Mouse (Mus musculus): ENCODE data around the gene Sclt1. TPM values are rescaled to one million over a fixed set of nuclear protein-coding genes. Genes with fewer than 3 reads are reported as not detected.

The Sclt1 gene
- polyA plus RNA-seq, 1 experiment from 2014 or later, result 17.5 TPM

GRCm38 (mm10) chr3:41674778-41675177 lies 67.5 kb downstream of the Sclt1 start:
- no peak for ATAC-seq (ENCODE audit: insufficient number of reproducible peaks, low FRiP score, low TSS enrichment, low read depth)
- H3K4me2 ChIP-seq, result no peak overlapping the region

GRCm38 (mm10) chr3:41655642-41656041 lies 86.7 kb downstream of the Sclt1 start:
- no peaks in the 10 kb centered on the region for H3K4me1 ChIP-seq
- H3K9ac ChIP-seq, result no peak overlapping the region
- WGBS, result 87% methylated on average over 1 of the region's 1 CpGs
- H3K36me3 ChIP-seq, result peaks cover 14% of the 10 kb centered on the region
- no peaks in the 10 kb centered on the region for H3K27me3 ChIP-seq
- H3K4me3 ChIP-seq, result no peak overlapping the region
- H3K9me3 ChIP-seq, result no peaks in the 10 kb centered on the region
- H3K4me2 ChIP-seq, result no peak overlapping the region
- no peak for ATAC-seq (ENCODE audit: insufficient number of reproducible peaks, low FRiP score, low TSS enrichment, low read depth)
- no peak overlapping the region for H3K27ac ChIP-seq

More at GRCm38 (mm10) chr3:41674778-41675177, 67.5 kb downstream of the Sclt1 start:
- H3K9ac ChIP-seq, result no peak overlapping the region
- H3K27me3 ChIP-seq, result no peaks in the 10 kb centered on the region
- no peaks in the 10 kb centered on the region for H3K4me1 ChIP-seq
- H3K27ac ChIP-seq, result no peak overlapping the region
- H3K36me3 ChIP-seq, result peaks cover 12% of the 10 kb centered on the region; the same call in 1 of the 2 replicates
- H3K9me3 ChIP-seq, result no peaks in the 10 kb centered on the region
- no peak overlapping the region for H3K4me3 ChIP-seq

- Histone ChIP-seq H3K4me1 (no peaks in the 10 kb centered on the region), H3K27ac (no peak overlapping the region), H3K9me3 (no peaks in the 10 kb centered on the region), H3K4me3 (no peak overlapping the region), H3K36me3 (0 out of 2 replicates have a peak, but pooled peaks cover 4% of the 10 kb centered on the region), H3K27me3 (no peaks in the 10 kb centered on the region), H3K4me2 (no peak overlapping the region), H3K9ac (no peak overlapping the region)
- ATAC-seq (ENCODE audit: insufficient number of reproducible peaks, low FRiP score, low TSS enrichment, low read depth), result no peak
- WGBS, result 83% methylated on average over 7 of the region's 7 CpGs
Measured at GRCm38 (mm10) chr3:41620971-41621370, 121.3 kb downstream of the Sclt1 start.

GRCm38 (mm10) chr3:41618488-41618887 lies 123.8 kb downstream of the Sclt1 start:
- no peak for ATAC-seq (ENCODE audit: insufficient number of reproducible peaks, low FRiP score, low TSS enrichment, low read depth)
- H3K4me3 ChIP-seq, result no peak overlapping the region
- no peak overlapping the region for H3K9ac ChIP-seq
- H3K4me1 ChIP-seq, result no peaks in the 10 kb centered on the region
- H3K36me3 ChIP-seq, result peaks cover 15% of the 10 kb centered on the region
- no peak overlapping the region for H3K4me2 ChIP-seq
- no peaks in the 10 kb centered on the region for H3K27me3 ChIP-seq
- H3K27ac ChIP-seq, result no peak overlapping the region
- H3K9me3 ChIP-seq, result no peaks in the 10 kb centered on the region
- WGBS, result 90% methylated on average over 3 of the region's 3 CpGs

DNA sequence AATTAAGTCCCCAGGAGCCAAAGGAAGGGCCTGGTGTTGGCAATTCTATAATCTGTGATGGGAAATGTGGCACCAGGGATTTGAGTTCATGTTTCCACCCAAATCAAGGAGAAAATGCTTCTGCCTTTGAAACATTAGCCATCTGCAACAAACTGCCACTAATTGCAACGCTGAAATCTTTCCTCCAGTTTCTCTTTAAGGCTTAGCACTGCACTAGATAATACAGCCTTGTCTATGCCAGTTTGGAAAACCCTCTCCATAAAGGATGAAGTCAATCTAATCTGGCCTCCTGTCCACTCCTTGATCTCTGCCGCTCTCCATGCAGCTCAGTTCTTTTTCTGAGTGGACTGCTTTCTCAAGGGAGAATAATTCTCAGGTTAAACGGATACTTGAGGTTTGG lies 124.3 kb downstream of the Sclt1 start:
- H3K36me3 ChIP-seq, result peaks cover 19% of the 10 kb centered on the region
- H3K4me3 ChIP-seq, result no peak overlapping the region
- no peaks in the 10 kb centered on the region for H3K4me1 ChIP-seq
- no peak overlapping the region for H3K4me2 ChIP-seq
- WGBS, result 80% methylated on average over 3 of the region's 3 CpGs
- H3K27me3 ChIP-seq, result no peaks in the 10 kb centered on the region
- no peaks in the 10 kb centered on the region for H3K9me3 ChIP-seq
- no peak overlapping the region for H3K27ac ChIP-seq
- ATAC-seq (ENCODE audit: insufficient number of reproducible peaks, low FRiP score, low TSS enrichment, low read depth), result no peak
- H3K9ac ChIP-seq, result no peak overlapping the region

DNA sequence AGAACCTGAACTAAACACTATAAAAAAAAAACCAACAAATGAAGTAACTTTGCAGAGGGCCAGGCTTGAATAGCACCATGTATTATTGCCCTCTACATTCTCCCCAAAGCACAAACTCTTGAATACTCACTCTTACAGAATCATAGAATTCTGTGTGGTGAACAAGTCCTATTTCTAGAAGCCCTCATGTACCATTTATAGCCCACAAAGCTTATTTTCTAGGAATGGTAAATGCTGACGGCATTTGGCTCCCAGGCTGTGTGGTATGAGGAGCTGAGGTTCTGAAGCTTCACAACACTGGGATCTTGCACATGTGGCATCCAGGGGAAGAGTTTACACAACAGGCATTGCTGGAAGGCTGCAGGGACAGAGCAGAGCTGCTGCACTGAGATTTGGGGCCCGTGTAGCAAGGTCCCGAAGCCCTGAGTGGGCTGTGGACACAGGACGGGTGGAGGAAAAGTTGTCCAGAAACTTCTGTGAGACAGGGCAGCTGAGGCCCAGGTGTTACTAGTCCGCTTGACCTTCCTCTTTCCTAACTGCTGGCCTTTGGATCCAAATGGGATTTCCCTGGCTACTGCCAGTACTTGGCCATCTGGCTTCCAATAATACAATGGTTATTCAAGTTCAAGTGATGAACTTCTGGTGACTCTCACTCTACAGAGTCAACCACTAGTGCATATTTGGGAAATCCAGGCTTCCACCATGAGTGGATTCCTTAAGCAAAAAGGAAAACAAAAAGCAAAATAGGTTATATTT lies 127.9 kb downstream of the Sclt1 start:
- peaks cover 34% of the 10 kb centered on the region for H3K36me3 ChIP-seq
- H3K4me2 ChIP-seq, result no peak overlapping the region
- no peak overlapping the region for H3K4me3 ChIP-seq
- no peaks in the 10 kb centered on the region for H3K9me3 ChIP-seq
- H3K27me3 ChIP-seq, result no peaks in the 10 kb centered on the region
- 83% methylated on average over 5 of the region's 5 CpGs for WGBS
- no peak overlapping the region for H3K9ac ChIP-seq
- no peak overlapping the region for H3K27ac ChIP-seq
- ATAC-seq (ENCODE audit: insufficient number of reproducible peaks, low FRiP score, low TSS enrichment, low read depth), result no peak
- H3K4me1 ChIP-seq, result no peaks in the 10 kb centered on the region

DNA sequence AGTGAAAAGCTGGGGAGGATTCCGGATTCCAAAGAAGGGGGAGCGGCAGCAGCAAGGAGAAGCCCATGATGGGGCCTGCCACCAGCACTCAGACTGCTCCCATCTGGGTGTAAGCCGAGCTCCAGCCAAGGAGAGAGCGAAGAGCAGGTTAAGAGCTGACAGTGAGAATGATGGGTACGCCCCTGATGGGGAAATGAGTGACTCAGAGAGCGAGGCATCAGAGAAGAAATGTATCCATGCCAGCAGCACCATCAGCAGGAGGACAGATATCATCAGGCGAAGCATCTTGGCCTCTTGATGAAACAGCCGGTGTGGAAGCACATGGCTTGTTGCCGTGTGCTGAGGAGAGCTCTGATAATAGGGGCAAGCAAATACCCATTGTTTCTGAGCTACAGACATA lies 128.6 kb downstream of the Sclt1 start:
- Histone ChIP-seq H3K4me1 (no peaks in the 10 kb centered on the region), H3K36me3 (peaks cover 34% of the 10 kb centered on the region), H3K4me3 (no peak overlapping the region), H3K9ac (no peak overlapping the region), H3K27me3 (no peaks in the 10 kb centered on the region), H3K4me2 (no peak overlapping the region), H3K27ac (no peak overlapping the region), H3K9me3 (no peaks in the 10 kb centered on the region)
- no peak for ATAC-seq (ENCODE audit: insufficient number of reproducible peaks, low FRiP score, low TSS enrichment, low read depth)
- 91% methylated on average over 9 of the region's 9 CpGs for WGBS

DNA sequence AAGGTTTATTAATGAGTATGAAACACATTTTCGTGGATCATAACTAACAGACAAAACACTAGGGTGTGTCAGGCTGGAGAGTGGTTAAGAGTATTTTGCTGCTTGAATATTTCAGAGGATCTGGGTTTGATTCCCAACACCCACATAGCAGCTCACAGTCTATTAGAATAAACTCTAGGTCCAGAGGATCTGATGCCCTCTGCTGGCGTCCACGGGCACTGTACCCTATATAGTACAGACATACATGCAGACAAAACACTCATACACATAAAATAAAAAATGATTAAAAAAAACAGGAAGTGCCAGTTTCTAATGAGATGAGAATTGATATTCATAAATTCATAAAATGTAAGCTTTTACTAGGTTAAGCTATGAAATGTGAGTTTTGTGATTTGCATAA lies 130.1 kb downstream of the Sclt1 start:
- no peak overlapping the region for H3K4me3 ChIP-seq
- no peaks in the 10 kb centered on the region for H3K27me3 ChIP-seq
- H3K27ac ChIP-seq, result no peak overlapping the region
- no peaks in the 10 kb centered on the region for H3K9me3 ChIP-seq
- no peaks in the 10 kb centered on the region for H3K4me1 ChIP-seq
- no peak for ATAC-seq (ENCODE audit: insufficient number of reproducible peaks, low FRiP score, low TSS enrichment, low read depth)
- no peak overlapping the region for H3K4me2 ChIP-seq
- WGBS, result 95% methylated on average over 3 of the region's 3 CpGs
- H3K9ac ChIP-seq, result no peak overlapping the region
- peaks cover 34% of the 10 kb centered on the region for H3K36me3 ChIP-seq

GRCm38 (mm10) chr3:41609071-41609470 lies 133.2 kb downstream of the Sclt1 start:
- no peaks in the 10 kb centered on the region for H3K27me3 ChIP-seq
- H3K4me2 ChIP-seq, result no peak overlapping the region
- no peak overlapping the region for H3K27ac ChIP-seq
- H3K9me3 ChIP-seq, result no peaks in the 10 kb centered on the region
- no peak overlapping the region for H3K4me3 ChIP-seq
- H3K36me3 ChIP-seq, result peaks cover 40% of the 10 kb centered on the region
- H3K4me1 ChIP-seq, result no peaks in the 10 kb centered on the region
- H3K9ac ChIP-seq, result no peak overlapping the region
- 85% methylated on average over 5 of the region's 5 CpGs for WGBS
- ATAC-seq (ENCODE audit: insufficient number of reproducible peaks, low FRiP score, low TSS enrichment, low read depth), result no peak

GRCm38 (mm10) chr3:41607467-41607866 lies 134.8 kb downstream of the Sclt1 start:
- no peak for ATAC-seq (ENCODE audit: insufficient number of reproducible peaks, low FRiP score, low TSS enrichment, low read depth)
- H3K4me3 ChIP-seq, result no peak overlapping the region
- H3K9me3 ChIP-seq, result no peaks in the 10 kb centered on the region
- no peak overlapping the region for H3K9ac ChIP-seq
- no peaks in the 10 kb centered on the region for H3K27me3 ChIP-seq
- no peak overlapping the region for H3K4me2 ChIP-seq
- WGBS, result 92% methylated on average over 8 of the region's 8 CpGs
- H3K36me3 ChIP-seq, result peaks cover 31% of the 10 kb centered on the region
- peaks cover 6% of the 10 kb centered on the region; the same call in 1 of the 2 replicates for H3K4me1 ChIP-seq
- H3K27ac ChIP-seq, result no peak overlapping the region

DNA sequence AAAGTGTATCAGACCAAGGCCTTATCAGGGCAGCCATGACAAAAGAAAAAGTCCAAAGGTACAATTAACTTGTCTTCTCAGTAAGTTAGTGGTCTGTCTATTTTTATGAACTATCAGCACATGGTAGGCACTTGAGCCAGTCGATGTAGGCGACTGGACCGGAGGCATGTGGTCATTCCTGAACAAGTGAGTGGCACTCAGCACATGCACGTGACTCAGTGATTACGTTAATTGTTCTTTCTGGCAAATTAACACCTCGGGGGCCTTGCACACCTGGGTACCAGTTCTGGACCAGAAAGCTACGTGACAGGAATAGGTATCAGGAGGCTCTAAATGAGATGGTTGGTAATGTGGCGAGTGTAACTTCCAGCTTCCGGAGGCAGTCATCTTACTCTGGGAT lies 135.3 kb downstream of the Sclt1 start:
- WGBS, result 84% methylated on average over 9 of the region's 9 CpGs
- Histone ChIP-seq H3K4me2 (no peak overlapping the region), H3K36me3 (peaks cover 28% of the 10 kb centered on the region), H3K4me3 (no peak overlapping the region), H3K9me3 (no peaks in the 10 kb centered on the region), H3K27ac (no peak overlapping the region), H3K4me1 (peaks cover 6% of the 10 kb centered on the region; the same call in 1 of the 2 replicates), H3K27me3 (no peaks in the 10 kb centered on the region), H3K9ac (no peak overlapping the region)
- ATAC-seq (ENCODE audit: insufficient number of reproducible peaks, low FRiP score, low TSS enrichment, low read depth), result no peak

DNA sequence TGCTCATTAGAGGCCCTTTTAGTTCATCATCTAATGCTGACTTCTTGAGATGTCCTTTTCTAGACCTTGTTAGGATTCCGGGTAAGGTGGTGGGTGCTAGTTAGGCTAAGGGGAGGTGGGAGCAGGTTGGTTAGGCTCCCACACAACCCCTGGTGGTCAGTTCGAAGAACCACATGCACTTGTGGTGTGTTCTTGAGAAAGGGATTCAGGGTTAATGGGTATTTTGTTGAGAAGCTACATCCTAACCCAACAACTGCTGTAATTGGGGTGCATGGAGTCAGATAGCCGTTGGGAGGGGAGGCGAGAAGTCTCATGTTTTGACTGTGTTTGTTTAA lies 136.0 kb downstream of the Sclt1 start:
- H3K4me1 ChIP-seq, result peaks cover 6% of the 10 kb centered on the region; the same call in 1 of the 2 replicates
- WGBS, result 83% methylated on average over 4 of the region's 4 CpGs

More for the DNA sequence above, 136.0 kb downstream of the Sclt1 start:
- Histone ChIP-seq H3K27ac (no peak overlapping the region), H3K9ac (no peak overlapping the region), H3K4me2 (no peak overlapping the region), H3K9me3 (no peaks in the 10 kb centered on the region), H3K4me3 (no peak overlapping the region), H3K27me3 (no peaks in the 10 kb centered on the region), H3K36me3 (peaks cover 22% of the 10 kb centered on the region)
- ATAC-seq (ENCODE audit: insufficient number of reproducible peaks, low FRiP score, low TSS enrichment, low read depth), result no peak
